Mouse (Mus musculus) embryo, embryonic 11.5 days (tissue): ENCODE results near the gene Hnrnpa2b1.

Experiments used
- DNase-seq: peaks from one replicate; pipeline ENCODE4 v3.0.0-alpha.2; 2012; ENCODE audit warnings: low read depth, low spot score

The Hnrnpa2b1 gene

GRCm38 (mm10) chr6:51468891-51469561 is 668 bp downstream of the Hnrnpa2b1 start:
- DNase-seq: peak; percentile 62

DNA sequence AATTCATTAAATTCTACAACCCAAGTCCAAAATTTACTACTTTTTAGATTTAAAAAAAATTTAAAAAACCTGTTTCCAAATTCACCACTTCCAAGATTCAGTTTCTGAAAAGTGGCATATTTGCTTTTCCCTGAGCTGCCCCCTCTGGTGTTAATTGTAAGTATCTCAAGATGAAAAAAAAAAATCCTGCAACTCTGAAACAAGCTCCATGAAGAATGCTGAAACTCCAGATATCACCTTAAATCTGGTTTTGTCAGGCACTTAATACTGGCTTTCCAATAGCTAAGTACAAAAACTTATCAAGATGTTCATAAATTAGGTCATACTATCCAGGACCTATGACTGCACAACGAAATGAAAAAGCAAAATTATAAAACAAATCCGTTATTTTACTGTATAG is 2.0 kb downstream of the Hnrnpa2b1 start:
- no peak for DNase-seq

GRCm38 (mm10) chr6:51460363-51460762 is 9.3 kb downstream of the Hnrnpa2b1 start:
- no peak for DNase-seq

DNA sequence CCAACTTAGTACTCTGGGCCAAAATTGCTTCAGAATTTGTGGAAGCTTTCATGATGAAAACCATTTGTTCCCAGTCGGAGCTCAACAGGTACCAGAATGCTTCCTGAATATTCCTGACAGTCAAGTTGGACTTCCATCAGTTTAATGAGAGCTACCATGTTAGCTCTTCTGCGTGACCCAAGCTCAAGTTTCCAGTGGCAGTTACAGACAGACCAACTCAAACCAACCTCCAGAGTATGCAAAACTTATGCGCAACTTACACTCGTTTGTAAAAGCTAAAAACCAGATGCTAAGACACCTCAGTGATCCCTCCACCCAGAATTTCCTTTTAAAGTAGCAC is 9.7 kb downstream of the Hnrnpa2b1 start:
- no peak for DNase-seq

DNA sequence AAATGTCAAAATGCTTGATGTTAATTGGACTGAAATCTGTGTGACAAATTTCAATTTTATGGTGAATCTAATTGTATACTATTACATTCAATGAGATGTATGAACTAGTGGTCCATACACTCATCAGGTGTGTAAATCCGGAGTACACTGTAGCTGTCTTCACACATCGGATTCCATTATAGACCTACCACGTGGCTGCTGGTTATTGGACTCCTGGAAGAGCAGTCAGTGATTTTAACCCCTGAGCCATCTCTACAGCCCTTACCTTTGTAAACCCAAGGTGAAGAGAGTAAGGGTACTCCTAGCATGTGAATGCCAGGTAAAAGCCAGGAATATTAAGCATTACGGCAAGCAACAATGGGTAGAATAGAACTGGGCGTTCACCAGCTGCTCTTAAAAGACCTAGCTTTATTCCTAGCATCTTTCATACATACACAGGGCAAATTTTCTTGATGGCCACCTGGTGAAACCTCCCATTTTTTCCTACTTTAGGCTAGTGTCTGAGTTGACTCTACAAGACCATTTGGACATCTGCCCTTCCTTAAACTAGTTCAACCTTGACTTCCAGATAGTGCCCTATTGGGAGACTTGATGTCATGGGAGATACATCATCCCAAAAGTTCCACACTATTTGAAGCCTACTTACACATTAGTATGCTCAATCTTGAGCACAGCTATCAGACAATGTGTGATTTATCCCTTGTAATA is 10.2 kb downstream of the Hnrnpa2b1 start:
- DNase-seq: no peak

DNA sequence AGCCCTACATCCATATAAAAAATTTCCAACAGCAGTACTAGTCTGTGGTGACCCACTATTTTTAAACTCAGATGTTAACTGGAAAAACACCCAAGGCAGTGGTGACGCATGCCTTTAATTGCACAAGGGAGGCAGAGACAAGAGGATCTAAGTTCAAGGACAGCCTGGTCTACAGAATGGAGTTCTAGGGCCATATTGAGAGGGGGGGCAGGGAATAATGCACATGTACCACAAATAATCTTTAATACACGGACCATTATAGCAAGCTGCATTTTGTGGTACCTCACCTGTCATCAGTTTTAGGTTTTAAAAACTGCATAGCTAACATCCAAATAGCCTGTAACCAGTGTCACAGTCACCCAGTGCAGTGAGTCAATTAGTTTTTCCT is 10.8 kb downstream of the Hnrnpa2b1 start:
- DNase-seq: no peak

DNA sequence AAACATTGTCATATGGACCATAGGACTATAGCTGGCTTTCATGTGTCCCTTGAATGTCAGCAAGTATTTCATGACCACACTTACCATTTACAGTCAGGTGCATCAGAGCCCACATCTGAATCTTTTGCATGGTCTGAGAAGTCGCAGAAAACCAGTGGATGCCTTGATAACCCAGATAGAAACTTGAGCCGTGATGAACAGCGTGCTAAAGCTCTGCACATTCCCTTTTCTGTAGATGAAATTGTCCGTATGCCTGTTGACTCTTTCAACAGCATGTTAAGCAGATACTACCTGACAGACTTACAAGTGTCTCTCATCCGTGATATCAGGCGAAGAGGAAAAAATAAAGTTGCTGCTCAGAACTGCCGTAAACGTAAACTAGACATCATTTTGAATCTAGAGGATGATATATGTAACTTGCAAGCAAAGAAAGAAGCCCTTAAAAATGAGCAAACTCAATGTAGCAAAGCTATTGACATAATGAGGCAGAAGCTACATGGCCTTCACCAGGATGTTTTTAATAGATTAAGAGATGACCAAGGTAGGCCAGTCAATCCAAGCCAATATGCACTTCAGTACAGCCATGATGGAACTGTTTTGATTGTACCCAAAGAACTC is 11.8 kb downstream of the Hnrnpa2b1 start:
- DNase-seq: no peak

DNA sequence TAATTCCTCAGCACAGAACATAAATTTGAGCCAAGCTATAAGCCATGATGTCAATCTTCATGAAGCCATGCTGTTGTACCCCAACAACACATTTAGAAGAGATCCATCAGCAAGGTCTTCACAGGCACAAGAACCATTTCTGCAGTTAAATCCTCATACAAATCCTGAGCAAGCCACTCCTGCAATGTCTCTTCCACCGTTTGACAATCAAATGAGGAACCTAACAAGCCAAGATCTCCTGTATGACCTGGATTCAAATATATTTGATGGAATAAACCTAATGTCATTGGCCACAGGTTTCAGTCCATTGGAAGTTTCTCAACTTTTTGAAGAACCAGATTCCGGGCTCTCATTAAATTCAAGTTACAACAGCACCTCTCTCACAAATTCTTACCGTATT is 12.4 kb downstream of the Hnrnpa2b1 start:
- DNase-seq: no peak

GRCm38 (mm10) chr6:51456198-51456597 is 13.5 kb downstream of the Hnrnpa2b1 start:
- no peak for DNase-seq

GRCm38 (mm10) chr6:51454949-51455348 is 14.7 kb downstream of the Hnrnpa2b1 start:
- no peak for DNase-seq

DNA sequence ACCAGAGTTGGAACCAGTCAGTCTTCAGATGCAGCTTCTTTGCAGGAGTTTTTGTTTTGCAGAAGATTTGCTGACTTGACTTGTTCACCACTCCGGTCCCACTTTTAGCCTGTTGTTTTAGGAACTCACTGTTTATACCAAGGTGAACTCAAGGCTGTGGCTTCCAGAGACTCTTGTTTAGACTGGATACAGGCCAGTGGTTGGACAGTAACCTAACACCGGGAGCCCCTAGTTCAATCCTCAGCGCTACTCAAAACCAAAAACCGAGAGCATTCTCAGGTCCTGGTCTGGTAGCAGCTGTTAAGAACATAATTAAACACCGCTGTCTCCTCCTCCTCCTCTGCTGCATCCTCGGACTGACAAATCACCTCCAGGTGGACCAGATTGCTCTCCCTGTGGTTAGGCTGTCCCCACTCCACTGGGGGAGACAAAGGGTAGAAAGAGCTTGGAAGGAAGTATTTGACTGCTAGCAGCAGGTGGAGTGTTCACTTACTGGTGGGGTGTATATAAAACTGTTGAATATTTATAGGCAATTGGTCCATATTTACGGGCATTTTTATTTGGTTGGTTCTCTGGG is 16.7 kb downstream of the Hnrnpa2b1 start:
- DNase-seq: no peak

DNA sequence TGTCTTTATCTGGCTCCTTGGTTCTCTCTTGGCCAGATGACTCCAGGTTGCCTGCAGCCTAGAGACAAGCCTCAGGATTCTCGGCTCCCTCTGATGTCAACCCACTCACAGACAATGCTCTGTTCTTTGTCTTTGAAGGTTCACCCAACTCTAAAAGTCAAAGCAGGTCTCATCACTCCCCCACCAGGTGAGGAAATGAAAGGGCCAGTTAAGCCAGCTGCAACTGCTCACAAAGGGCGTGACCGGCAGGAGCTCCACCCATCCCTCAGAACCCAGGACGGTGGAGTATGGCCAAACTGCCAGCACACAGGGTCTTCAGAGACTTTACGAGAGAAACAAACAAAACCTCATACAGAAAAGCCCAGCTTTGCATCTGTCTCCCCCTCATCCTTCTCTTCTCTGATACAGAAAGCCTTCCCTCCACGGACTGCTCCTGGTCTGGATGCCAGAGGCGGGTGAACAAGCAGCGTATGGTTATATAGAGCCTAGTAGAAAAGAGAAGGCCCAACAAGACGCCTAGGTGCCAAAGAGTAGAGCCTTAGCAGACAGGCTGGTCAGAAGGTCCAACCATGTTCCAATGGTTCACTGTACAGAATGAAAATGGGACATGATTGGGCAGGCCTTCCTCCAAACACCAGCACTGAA is 27.4 kb downstream of the Hnrnpa2b1 start:
- no peak for DNase-seq

DNA sequence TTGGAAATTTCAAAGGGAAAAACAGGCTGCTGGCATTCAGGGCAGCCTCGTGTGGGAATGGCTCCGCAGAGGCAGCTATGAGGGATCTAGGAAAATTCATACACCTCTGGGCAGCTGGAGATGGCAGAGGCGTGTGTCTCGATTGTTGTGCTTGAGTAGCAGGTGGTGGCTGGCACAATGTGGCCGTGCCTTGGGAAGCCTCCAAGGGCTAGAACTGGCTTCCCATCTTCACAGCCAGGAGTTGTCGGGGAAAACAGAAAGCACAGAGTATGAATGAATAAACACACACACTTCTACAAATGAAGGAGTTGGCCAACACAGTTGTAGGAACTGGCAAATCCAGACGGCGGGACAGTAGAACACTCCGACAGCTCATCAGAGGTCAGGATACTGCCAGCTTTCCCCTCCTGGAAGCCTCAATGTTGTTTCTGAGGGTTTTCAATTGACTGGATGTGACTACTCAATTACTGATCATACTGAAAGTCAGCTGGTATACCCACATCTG is 30.8 kb downstream of the Hnrnpa2b1 start:
- DNase-seq: no peak

- no peak for DNase-seq
Measured at GRCm38 (mm10) chr6:51437665-51438064, 32.0 kb downstream of the Hnrnpa2b1 start.

DNA sequence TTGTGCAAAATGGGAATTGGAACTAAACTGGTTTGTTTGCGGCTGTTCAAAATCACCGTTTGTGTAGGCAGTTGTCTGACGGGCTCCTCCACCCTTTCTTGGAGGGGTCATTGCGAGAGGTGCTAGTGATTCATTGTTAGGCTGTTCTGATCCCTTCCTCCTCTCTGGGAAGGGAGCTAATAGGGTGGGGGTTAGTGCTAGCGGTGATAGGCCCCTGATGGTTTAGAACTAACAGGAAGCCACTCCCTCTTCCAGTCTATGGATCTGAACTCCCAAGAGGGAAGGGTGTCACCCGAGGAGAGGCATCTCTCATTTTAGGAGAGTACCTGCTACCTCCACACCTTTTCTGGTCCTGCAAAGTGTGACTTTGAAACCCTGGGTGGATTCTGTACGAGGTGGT is 35.4 kb downstream of the Hnrnpa2b1 start:
- no peak for DNase-seq

DNA sequence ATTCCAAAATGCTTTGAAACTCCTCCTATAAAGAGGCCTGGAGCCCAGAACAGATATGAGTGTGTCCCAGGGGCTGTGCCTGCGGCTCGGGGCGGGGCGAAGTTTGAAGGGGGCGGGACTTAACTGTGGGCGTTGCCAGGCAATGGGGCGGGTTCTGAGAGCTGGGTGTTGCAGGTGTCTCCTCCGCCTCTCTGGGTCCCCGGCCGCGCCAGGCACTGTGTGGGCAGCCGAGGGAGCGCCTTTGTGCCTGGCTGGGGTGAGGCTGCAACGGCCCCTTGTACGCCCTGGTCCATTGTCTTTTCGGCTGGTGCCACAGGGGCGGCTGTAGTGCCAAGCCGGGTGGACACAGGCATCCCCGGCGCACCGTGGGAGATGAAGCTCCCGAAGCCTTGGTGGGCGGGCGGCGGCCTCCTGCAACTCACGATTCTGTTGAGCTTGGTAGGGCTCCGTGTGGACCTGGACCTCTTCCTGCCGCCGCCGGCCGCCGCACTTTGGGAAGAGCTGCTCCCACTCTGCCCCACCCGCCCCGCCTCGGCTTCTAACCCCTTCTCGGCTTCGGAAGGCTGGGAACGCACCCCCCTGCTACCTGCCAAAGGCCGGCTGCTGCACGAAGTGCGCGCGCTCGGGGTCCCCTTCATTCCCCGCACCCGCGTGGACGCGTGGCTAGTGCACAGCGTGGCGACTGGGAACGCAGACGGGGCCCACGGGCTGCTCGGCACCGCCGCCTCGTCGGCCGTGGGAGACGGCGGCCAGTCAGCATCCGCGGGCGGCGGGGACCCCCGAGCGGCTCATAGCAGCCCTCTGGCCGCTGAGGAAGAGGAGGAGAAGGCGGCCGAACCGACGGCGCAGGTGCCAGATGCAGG is 36.9 kb downstream of the Hnrnpa2b1 start, which contains the start of gene Nfe2l3:
Gene Nfe2l3, plus strand, starts transcription at position 136 of the 863 bp plus-strand sequence.
- DNase-seq: peak; percentile 38

- no peak for DNase-seq
Measured at GRCm38 (mm10) chr6:51424537-51424936, 45.2 kb downstream of the Hnrnpa2b1 start.

- DNase-seq: no peak
Measured at GRCm38 (mm10) chr6:51423466-51424122, 46.1 kb downstream of the Hnrnpa2b1 start.

- no peak for DNase-seq
Measured at GRCm38 (mm10) chr6:51417306-51417936, 52.3 kb downstream of the Hnrnpa2b1 start.

GRCm38 (mm10) chr6:51416433-51416832 is 53.3 kb downstream of the Hnrnpa2b1 start:
- DNase-seq: no peak
